Mouse (Mus musculus): ENCODE measurements around the gene Mroh7.

Gene Mroh7

GRCm38 (mm10) chr4:106633281-106634085, 97.2 kb downstream of the Mroh7 start:
- no peak for DNase-seq (ENCODE audit: low read depth, low spot score)

- no peak for DNase-seq (ENCODE audit: low read depth, low spot score)
Observed at GRCm38 (mm10) chr4:106632313-106632712, 98.4 kb downstream of the Mroh7 start.

Data from skeletal muscle tissue, adult 2 months (tissue).